Mouse (Mus musculus) testis, postnatal 14 days (tissue): ENCODE data around the gene Lysmd1.
A peak's percentile ranks its signal among the peaks of the same experiment; 100 is the strongest.

ENCODE experiments used
- DNase-seq: peaks from one replicate; pipeline ENCODE4 v3.0.0; 2021; ENCODE audit warnings: low spot score

Gene Lysmd1

DNA sequence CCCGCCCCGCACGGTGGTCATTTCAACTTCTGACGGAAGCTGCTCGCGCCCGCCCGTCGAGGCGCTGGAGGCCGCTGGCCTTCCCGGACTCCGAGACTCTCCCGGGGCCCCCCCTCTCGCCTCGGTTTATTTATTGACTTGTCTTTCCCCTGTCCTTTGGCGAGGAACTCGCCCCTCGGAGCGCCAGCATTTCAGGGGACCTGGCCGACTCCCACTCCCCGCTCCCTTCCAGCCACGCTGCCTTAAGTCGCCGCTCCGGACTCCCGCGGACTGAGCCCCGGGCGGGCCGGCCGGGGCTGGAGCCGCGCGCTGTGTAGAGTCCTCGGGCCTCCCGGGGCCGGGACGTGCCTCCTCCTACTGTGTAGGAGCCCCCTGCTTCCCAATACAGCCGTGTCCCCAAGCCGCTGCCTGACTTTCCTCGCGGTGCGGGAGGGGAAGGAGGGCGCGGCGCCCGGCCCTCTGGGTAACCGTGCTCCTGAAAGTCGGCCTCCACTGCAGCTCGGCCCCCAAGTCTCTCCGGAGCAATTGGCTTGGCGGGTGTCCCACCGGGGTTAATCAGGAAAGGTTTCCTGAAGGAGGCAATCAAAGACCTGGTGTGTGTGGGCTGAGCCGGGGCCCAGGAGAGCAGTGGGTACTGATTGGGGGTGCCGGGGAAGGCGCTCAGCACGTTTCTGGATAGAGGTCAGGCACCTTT, 39.5 kb downstream of the Lysmd1 start:
- DNase-seq, result peak; percentile 76

DNA sequence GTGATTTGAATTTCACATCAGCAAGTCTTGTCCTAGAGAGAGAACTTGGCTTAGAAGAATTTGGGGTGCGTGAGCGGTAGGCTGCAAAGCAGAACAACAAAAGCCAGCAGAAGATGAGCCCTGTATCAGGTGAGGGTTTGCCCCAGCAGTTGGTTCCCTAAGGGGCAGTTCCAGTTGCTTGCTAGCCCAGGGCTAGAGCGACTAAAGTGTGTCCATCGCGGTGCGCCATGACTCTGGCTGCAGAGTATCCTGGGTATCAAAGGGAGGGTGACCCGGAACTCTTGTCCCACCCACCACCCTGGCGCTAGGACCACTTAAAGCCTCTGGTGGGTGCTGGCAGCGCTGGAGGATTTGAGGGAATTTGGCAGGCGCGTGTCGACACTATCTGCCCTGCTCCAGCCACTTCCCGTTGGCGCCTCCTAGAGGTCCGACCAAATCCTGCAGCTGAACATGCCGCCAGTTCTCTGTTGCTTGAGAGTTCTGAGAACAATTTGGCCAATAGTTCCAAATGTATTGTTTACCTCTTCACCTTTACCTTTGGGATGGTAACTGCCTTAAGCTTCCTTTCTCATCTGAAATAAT, 40.2 kb downstream of the Lysmd1 start:
- peak; percentile 87 for DNase-seq

DNA sequence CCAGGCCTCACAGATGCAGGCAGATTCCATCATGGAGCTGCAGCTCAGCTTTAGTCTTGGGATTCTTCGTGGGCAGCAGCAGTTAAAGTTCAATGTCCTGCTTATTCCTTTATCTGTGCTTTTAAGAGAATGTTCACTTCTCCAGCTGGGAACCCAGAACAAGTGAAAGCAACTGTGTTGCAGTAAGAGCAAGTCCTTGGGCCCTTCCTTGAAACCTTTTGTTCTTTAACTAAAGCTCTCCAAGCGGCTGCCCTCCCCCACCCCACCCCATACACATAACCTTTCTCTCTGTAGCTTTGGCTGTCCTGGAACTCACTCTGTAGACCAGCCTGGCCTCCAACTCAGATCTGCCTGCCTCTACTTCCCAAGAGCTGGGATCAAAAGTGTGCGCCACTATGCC, 42.6 kb downstream of the Lysmd1 start:
- DNase-seq, result peak; percentile 73

DNA sequence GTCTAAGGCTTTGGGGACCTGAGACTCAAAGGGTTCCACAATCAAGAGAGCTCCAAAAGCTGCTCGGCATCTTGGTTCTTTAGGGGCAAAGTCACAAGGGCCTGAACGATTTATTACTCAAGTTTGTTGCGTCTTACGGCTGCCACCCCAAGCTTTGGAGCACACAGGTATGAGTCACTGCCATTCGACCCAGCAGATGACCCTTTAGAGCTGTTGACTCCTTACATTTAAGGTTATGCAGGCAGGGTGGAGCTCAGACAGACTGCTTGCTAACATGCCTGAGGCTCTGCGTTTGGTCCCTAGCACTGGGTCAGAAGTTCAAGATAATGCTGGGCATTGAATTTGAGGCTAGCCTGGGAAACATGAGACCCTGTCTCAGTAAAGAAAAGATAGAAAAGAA, 43.7 kb downstream of the Lysmd1 start:
- no peak for DNase-seq

DNA sequence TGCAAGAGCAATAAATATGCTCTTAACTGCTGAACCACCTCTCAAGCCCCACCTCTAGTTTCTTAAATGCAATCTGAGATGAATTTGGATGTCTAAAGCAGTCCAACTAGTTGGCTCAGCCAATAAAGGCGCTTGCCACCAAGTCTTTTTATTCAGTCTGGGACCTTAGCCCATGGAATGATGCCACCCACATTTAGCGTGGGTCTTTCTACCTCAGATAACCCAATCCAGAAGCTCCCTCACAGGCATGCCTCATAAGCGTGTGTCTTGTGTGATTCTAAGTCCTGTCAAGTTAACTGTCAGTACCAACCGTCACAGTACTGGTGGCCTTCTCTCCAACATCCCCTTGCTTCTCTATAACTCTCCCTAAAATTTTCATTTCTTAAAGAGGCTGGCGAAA, 45.1 kb downstream of the Lysmd1 start:
- DNase-seq, result no peak

DNA sequence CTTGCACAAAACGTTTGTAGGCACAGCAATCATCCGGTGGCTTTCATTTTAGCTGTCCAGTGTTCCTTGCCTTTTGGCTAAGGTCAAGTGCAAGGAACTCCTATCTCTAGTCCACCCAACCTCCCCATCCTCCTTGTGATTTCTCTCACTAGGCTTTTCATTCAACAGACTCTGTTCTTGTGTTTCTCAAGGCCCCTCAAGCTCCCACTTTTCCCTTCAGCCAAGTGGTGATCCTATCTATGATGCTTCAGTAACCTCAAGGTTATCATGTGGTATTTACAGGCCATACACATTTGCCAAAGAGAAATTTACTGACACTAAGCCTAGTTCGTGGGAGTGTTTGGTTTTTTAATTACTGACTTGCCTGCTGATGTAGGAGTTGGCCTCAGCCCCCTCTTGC, 46.0 kb downstream of the Lysmd1 start:
- peak; percentile 74 for DNase-seq

DNA sequence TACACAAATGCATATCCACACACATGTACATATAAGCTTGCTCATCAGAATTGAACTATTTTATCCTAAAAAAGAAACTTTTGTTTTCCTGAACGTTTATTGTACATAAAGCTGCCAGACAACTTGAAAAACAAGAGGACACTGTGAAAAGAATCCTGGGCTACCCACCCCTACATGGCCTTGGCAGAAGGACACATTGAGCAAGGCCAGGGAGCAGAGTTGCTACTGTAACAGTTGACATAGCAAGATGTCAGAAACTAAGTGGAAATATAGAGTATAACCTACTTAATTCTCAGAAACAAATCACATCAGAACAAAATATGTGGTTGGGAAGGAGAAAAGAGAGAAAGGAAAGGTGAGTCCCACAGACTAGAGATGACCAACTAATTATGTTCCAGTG, 48.0 kb downstream of the Lysmd1 start:
- DNase-seq, result no peak

DNA sequence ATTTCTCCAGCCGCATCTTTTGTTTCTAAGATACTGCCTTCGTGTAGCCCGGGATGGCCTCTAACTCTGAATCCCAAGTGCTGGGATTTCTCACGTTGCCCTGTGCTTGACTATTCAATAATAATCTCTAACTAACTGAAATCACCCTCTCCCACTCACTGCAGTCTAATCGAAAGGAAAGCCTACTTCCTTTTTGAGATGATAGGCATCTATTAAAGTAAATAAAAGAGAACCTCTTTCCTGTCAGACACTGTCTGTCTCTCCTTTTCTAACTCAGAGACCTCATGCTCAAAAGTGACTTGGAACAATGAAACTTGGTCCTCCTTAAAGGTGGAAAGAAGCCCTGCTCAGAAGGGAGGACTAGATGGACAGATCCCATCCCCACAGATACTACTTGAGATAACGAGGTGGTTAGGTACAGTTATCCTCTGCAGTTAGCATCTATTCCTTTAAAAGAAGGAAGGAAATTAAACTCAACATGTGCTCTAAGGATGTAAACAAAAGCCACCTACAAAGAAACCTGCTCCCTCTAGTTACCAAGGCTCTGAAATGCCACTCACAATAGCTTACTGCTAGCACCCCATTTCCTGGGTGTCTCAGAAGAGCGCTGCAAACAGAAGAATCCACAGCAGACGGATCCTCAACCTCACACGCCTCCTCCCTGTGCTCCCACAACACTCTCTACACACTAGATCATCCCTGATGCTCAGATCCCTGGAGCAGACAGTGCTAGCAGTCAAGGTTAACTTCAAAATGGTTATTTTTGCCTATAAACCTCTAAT, 51.1 kb downstream of the Lysmd1 start:
- DNase-seq, result no peak

DNA sequence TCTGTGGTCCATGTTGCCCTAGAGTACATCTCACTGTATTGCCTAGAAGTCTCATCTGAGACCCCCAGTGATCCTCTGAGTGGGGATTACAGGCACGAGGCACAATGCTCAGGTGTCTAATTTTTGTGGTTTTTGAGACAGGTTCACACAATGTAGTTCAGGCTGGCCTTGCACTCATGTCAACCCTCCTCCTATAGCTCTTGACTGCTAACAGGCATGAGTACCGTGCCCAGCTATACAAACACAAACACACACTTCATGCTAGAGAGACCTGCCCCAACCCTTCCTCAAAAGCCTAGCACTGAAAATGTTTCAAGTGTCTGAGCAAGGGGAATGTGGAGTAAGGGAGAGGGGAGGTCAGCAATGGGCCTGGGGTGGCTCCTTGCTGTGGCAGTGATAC, 52.2 kb downstream of the Lysmd1 start:
- DNase-seq, result no peak

DNA sequence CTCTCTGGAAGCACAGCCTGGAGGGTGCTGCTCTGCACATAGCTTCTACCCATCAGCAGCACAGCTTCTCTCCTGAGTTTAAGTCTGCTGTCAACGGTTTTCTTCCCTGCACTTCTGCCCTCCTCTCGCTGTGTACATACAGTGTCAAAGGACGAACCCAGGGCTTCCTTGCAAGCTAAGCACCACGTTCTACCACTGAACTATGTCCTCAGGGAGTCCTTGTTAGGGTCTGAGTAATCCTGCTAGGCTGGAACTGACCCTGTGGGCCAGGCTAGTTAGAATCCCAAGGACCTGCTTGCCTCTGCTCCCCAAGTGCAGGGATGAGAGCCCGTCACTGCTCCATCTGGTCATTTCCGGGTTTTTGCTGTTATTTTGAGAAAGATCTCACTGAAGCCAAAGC, 53.0 kb downstream of the Lysmd1 start:
- DNase-seq, result no peak
